Mouse (Mus musculus): ENCODE measurements around the gene Epp13.

DNA sequence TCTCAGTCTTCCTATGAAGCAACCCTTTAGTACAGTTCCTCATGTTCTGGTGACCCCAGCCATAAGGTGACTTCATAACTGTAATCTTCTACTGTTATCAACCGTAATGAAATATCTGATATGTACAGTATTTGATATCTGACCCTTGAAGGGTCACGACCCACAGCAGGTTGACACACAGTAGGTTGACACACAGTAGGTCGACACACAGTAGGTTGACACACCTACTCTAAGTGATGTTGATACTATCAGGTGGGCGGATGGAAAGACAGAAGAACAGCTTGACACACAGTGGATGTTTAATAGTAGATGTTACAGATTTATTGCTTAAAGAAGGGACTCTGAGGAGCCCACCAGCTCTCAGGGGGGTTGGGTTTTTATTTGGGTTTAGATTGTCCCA, 10.5 kb downstream of the Epp13 start:
- no peak for TF ChIP-seq CTCF (IDR thresholded peaks at IDR 0.05; ENCODE audit: low read depth)
- no peak for TF ChIP-seq EP300 (IDR thresholded peaks at IDR 0.05; ENCODE audit: low read depth)

All from liver, postnatal 0 days (tissue).